Mouse (Mus musculus): ENCODE results near the gene Dnlz. TPM values are rescaled to one million over a fixed set of nuclear protein-coding genes. Genes with fewer than 3 reads are reported as not detected.
A peak's percentile ranks its signal among the peaks of the same experiment; 100 is the strongest.

Gene Dnlz
- polyA plus RNA-seq, 1 experiment: 12.5 TPM

GRCm38 (mm10) chr2:26302005-26302503 lies 49.9 kb downstream of the Dnlz start:
- H3K4me1 ChIP-seq (ENCODE audit: control insufficient read depth, insufficient read depth, low read length): no peaks in the 10 kb centered on the region
- H3K27ac ChIP-seq (ENCODE audit: insufficient read depth, low read depth, low read length): no peak overlapping the region
- TF ChIP-seq POLR2A (IDR thresholded peaks at IDR 0.05; ENCODE audit: borderline replicate concordance, low read depth, low read length) (no peak), CTCF (IDR thresholded peaks at IDR 0.05; ENCODE audit: low read depth, low read length) (no peak)
- no peak overlapping the region for H3K4me3 ChIP-seq (ENCODE audit: insufficient read depth, low read length)

GRCm38 (mm10) chr2:26300808-26301174 lies 51.1 kb downstream of the Dnlz start:
- Histone ChIP-seq H3K27ac (ENCODE audit: insufficient read depth, low read depth, low read length) (no peak overlapping the region), H3K4me3 (ENCODE audit: insufficient read depth, low read length) (no peak overlapping the region), H3K4me1 (ENCODE audit: control insufficient read depth, insufficient read depth, low read length) (no peaks in the 10 kb centered on the region)
- TF ChIP-seq POLR2A (IDR thresholded peaks at IDR 0.05; ENCODE audit: borderline replicate concordance, low read depth, low read length) (no peak), CTCF (IDR thresholded peaks at IDR 0.05; ENCODE audit: low read depth, low read length) (peak; percentile 87)

- no peak overlapping the region for H3K27ac ChIP-seq (ENCODE audit: insufficient read depth, low read depth, low read length)
- TF ChIP-seq POLR2A (IDR thresholded peaks at IDR 0.05; ENCODE audit: borderline replicate concordance, low read depth, low read length): no peak
- no peak for TF ChIP-seq CTCF (IDR thresholded peaks at IDR 0.05; ENCODE audit: low read depth, low read length)
- no peak overlapping the region for H3K4me3 ChIP-seq (ENCODE audit: insufficient read depth, low read length)
- no peaks in the 10 kb centered on the region for H3K4me1 ChIP-seq (ENCODE audit: control insufficient read depth, insufficient read depth, low read length)
Observed at GRCm38 (mm10) chr2:26300161-26300807, 51.6 kb downstream of the Dnlz start.

GRCm38 (mm10) chr2:26299336-26299735 lies 52.6 kb downstream of the Dnlz start:
- no peak overlapping the region for H3K27ac ChIP-seq (ENCODE audit: insufficient read depth, low read depth, low read length)
- TF ChIP-seq CTCF (IDR thresholded peaks at IDR 0.05; ENCODE audit: low read depth, low read length) (no peak), POLR2A (IDR thresholded peaks at IDR 0.05; ENCODE audit: borderline replicate concordance, low read depth, low read length) (no peak)
- no peak overlapping the region for H3K4me3 ChIP-seq (ENCODE audit: insufficient read depth, low read length)
- no peaks in the 10 kb centered on the region for H3K4me1 ChIP-seq (ENCODE audit: control insufficient read depth, insufficient read depth, low read length)

- TF ChIP-seq POLR2A (IDR thresholded peaks at IDR 0.05; ENCODE audit: borderline replicate concordance, low read depth, low read length): no peak
- no peak for TF ChIP-seq CTCF (IDR thresholded peaks at IDR 0.05; ENCODE audit: low read depth, low read length)
- H3K27ac ChIP-seq (ENCODE audit: insufficient read depth, low read depth, low read length): no peak overlapping the region
- H3K4me3 ChIP-seq (ENCODE audit: insufficient read depth, low read length): no peak overlapping the region
- no peaks in the 10 kb centered on the region for H3K4me1 ChIP-seq (ENCODE audit: control insufficient read depth, insufficient read depth, low read length)
Observed at GRCm38 (mm10) chr2:26298856-26299230, 53.1 kb downstream of the Dnlz start.

GRCm38 (mm10) chr2:26298208-26298855 lies 53.6 kb downstream of the Dnlz start:
- H3K4me1 ChIP-seq (ENCODE audit: control insufficient read depth, insufficient read depth, low read length): no peaks in the 10 kb centered on the region
- no peak for TF ChIP-seq CTCF (IDR thresholded peaks at IDR 0.05; ENCODE audit: low read depth, low read length)
- no peak for TF ChIP-seq POLR2A (IDR thresholded peaks at IDR 0.05; ENCODE audit: borderline replicate concordance, low read depth, low read length)
- H3K27ac ChIP-seq (ENCODE audit: insufficient read depth, low read depth, low read length): no peak overlapping the region
- H3K4me3 ChIP-seq (ENCODE audit: insufficient read depth, low read length): no peak overlapping the region

Other genes with a start within 250 kb of the Dnlz start
- gene Nacc2, start 228.9 kb downstream of the Dnlz start, polyA plus RNA-seq (2012; ENCODE audit: insufficient read depth, insufficient read length, missing spikeins): 17.8 and 18.0 TPM in 2 replicates
- gene Lhx3, start 143.8 kb downstream of the Dnlz start, polyA plus RNA-seq (2012; ENCODE audit: insufficient read depth, insufficient read length, missing spikeins): not detected in 2 replicates
- gene Qsox2, start 114.6 kb downstream of the Dnlz start, polyA plus RNA-seq (2012; ENCODE audit: insufficient read depth, insufficient read length, missing spikeins): 4.2 and 5.6 TPM in 2 replicates
- gene Ccdc187, start 57.6 kb downstream of the Dnlz start, polyA plus RNA-seq (2012; ENCODE audit: insufficient read depth, insufficient read length, missing spikeins): not detected in 2 replicates
- 5.3 and 5.5 TPM in 2 replicates for gene Gpsm1, start 36.6 kb downstream of the Dnlz start, polyA plus RNA-seq (2012; ENCODE audit: insufficient read depth, insufficient read length, missing spikeins)
- gene Card9, start 8.8 kb upstream of the Dnlz start, polyA plus RNA-seq (2012; ENCODE audit: insufficient read depth, insufficient read length, missing spikeins): 72.6 and 76.8 TPM in 2 replicates
- gene Snapc4, start 28.5 kb upstream of the Dnlz start, polyA plus RNA-seq (2012; ENCODE audit: insufficient read depth, insufficient read length, missing spikeins): 16.3 and 18.3 TPM in 2 replicates
- 61.5 and 70.4 TPM in 2 replicates for gene Entr1, start 37.2 kb upstream of the Dnlz start, polyA plus RNA-seq (2012; ENCODE audit: insufficient read depth, insufficient read length, missing spikeins)
- gene Pmpca, start 37.2 kb upstream of the Dnlz start, polyA plus RNA-seq (2012; ENCODE audit: insufficient read depth, insufficient read length, missing spikeins): 38.5 and 51.6 TPM in 2 replicates
- gene Inpp5e, start 57.1 kb upstream of the Dnlz start, polyA plus RNA-seq (2012; ENCODE audit: insufficient read depth, insufficient read length, missing spikeins): 19.0 and 20.6 TPM in 2 replicates
- gene Sec16a, start 93.1 kb upstream of the Dnlz start, polyA plus RNA-seq (2012; ENCODE audit: insufficient read depth, insufficient read length, missing spikeins): 26.4 and 41.7 TPM in 2 replicates
- 27.6 and 36.4 TPM in 2 replicates for gene Notch1, start 164.6 kb upstream of the Dnlz start, polyA plus RNA-seq (2012; ENCODE audit: insufficient read depth, insufficient read length, missing spikeins)
- 1.5 TPM in 1 of 2 replicates, not detected in the other for gene Egfl7, start 227.9 kb upstream of the Dnlz start, polyA plus RNA-seq (2012; ENCODE audit: insufficient read depth, insufficient read length, missing spikeins)
- gene Gm20532, start 234.5 kb upstream of the Dnlz start, polyA plus RNA-seq (2012; ENCODE audit: insufficient read depth, insufficient read length, missing spikeins): not detected in 2 replicates

Measured in bone marrow macrophage, adult 2 months (primary cell).